Mouse (Mus musculus): ENCODE results near the gene Zfp978.
"Not testable (repeated sequence)": the region's sequence is repeated elsewhere in the genome, so short reads cannot be mapped to it uniquely, and the experiment has no call there.

DNA sequence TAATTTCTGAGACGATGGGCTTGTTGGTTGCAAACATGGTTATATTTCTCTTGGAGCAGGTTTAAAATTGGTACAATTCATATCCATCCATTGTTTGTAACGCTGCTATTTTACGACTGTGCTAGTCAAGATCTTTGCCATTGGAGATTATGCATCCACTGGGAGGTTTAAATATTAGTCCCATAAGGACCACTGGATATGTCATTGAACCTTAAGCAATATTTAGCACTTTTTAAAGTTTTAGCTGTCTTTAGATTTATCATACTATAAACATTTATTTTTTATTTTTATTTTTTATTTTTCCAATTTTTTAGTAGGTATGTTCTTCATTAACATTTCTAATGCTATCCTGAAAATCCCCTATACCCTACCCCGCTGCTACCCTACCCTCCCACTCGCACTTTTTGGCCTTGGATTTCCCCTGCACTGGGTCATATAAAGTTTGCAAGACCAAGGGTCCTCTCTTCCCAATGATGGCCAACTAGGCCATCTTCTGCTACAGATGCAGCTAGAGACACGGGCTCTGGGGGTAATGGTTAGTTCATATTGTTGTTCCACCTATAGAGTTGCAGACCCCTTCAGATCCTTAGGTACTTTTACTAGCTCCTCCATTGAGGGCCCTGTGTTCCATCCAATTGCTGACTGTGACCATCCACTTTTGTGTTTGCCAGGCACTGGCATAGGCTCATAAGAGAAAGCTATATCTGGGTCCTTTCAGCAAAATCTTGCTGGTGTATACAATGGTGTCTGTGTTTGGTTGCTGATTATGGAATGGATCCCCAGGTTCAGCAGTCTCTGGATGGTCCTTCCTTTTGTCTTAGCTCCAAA lies 24.5 kb upstream of the Zfp978 start:
- not testable (repeated sequence) for TF ChIP-seq CTCF, EP300 (IDR thresholded peaks at IDR 0.05)
